Mouse (Mus musculus): ENCODE measurements around the gene Fcrl5. TPM values are rescaled to one million over a fixed set of nuclear protein-coding genes. Genes with fewer than 3 reads are reported as not detected.

Fcrl5 gene
- total RNA-seq, 1 experiment from 2014 or later, result 5.0 TPM

Other genes starting within 250 kb of the Fcrl5 start
- gene Fcrls, start 172.0 kb upstream of the Fcrl5 start, total RNA-seq (2017), result 0.43 to 1.3 TPM (median 0.78 TPM) in 3 replicates
- gene Cd5l, start 77.9 kb upstream of the Fcrl5 start, total RNA-seq (2017), result not detected in 3 replicates
- gene Fcrl1, start 59.4 kb upstream of the Fcrl5 start, total RNA-seq (2017), result 18.4 to 24.6 TPM (median 22.8 TPM) in 3 replicates
- gene Etv3, start 89.6 kb downstream of the Fcrl5 start, total RNA-seq (2017), result 33.2 to 39.3 TPM (median 38.3 TPM) in 3 replicates
- gene Arhgef11, start 181.8 kb downstream of the Fcrl5 start, total RNA-seq (2017), result 13.0 to 19.2 TPM (median 17.0 TPM) in 3 replicates